Mouse (Mus musculus): ENCODE data around the gene Gm19426. TPM values are rescaled to one million over a fixed set of nuclear protein-coding genes. Genes with fewer than 3 reads are reported as not detected.

Gm19426 gene
- polyA plus RNA-seq, 2 experiments = 0.98 to 1.8 TPM

DNA sequence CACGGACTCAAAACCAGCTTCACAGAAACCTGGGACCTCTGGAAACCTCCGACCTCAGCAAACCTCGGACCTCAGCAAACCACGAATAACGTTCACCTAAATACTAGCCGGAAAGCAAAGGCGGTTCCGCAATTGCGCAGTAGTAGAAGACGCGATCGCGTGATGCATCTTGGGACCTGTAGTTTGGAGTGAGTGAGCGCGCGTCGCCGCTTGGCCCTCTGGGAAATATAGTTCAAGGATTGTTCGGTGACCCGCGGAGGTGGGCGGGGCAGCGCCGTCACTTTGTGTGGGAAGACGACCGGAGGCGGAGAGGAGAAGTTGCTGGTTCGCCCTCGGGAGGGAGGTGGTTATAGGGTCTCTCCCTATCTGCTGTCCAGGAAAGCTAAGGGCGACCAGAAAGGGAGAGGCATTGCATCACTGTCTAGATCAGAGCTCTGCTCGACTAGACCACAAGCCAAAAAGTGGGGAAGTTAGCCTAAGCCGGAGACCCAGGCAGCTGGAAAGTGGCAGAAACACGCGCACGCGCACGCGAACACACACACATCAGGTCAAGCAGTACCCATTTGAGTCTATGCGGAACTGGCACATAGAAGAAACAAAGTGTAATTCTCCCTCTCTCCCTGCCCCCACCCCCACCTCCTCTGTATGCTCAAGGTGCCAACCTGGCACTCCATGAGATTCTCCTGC lies 16.1 kb downstream of the Gm19426 start, which contains the start of gene Clp1:
TSS of gene Clp1 (minus strand) at position 179 of the 687 bp plus-strand sequence.
- peak; percentile 8; the same call in 1 of the 2 replicates for TF ChIP-seq EP300 (IDR thresholded peaks at IDR 0.05; ENCODE audit: low read depth)
- TF ChIP-seq CTCF (IDR thresholded peaks at IDR 0.05; ENCODE audit: low read depth) = no peak; the same call in 1 of the 2 replicates
- Histone ChIP-seq H3K9ac (replicated peaks) (peak within 1 kb of the TSS; percentile 82), H3K4me3 (ENCODE audit: insufficient read depth in 1 of 2, low read depth in 2 of 2, low read length in 2 of 2) (peak within 1 kb of the TSS; percentile 80 to 94), H3K36me3 (replicated peaks; ENCODE audit: control insufficient read depth, insufficient read depth, low read depth) (peaks cover 34% of the 10 kb centered on the region), H3K27ac (peak within 1 kb of the TSS; percentile 87), H3K9me3 (ENCODE audit: control insufficient read depth, low read length) (no peaks in the 10 kb centered on the region), H3K4me1 (replicated peaks; ENCODE audit: control insufficient read depth in 2 of 2, insufficient read depth in 2 of 2, low read length in 1 of 2) (peaks cover 35 to 38% of the 10 kb centered on the region in 2 experiments), H3K27me3 (ENCODE audit: control insufficient read depth, insufficient read depth, low read length) (no peaks in the 10 kb centered on the region), H3K4me2 (ENCODE audit: low read depth) (peak within 1 kb of the TSS; percentile 81)
- peak; percentile 97 to 98 (median 98) for DNase-seq (ENCODE audit: low read depth in 3 of 3, low spot score in 3 of 3)
- ATAC-seq (ENCODE audit: insufficient read depth) = peak; percentile 95
- WGBS (ENCODE audit: insufficient replicate concordance) = under 1% methylated on average over 39 of the region's 39 CpGs

DNA sequence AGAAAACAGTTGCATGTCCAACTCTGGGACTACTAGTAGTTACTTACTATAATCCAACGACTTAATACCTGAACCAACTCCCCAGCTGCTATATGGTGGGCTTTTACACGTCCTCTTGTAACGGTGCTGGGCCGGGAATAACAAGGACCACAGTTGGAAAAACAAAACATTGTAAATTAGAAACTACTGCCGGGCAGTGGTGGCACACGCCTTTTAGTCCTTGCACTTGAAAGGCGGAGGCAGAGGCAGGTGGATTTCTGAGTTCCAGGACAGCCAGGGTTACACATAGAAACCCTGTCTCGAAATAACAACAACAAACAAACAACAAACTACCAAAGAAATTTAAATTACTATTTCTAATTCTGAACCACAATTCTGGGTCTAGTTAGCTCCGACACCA lies 16.7 kb downstream of the Gm19426 start:
- Histone ChIP-seq H3K27me3 (ENCODE audit: control insufficient read depth, insufficient read depth, low read length) (no peaks in the 10 kb centered on the region), H3K9ac (replicated peaks) (peak overlapping the region; percentile 82), H3K4me3 (ENCODE audit: insufficient read depth in 1 of 2, low read depth in 2 of 2, low read length in 2 of 2) (peak overlapping the region; percentile 80 to 91), H3K4me2 (ENCODE audit: low read depth) (peak overlapping the region; percentile 81), H3K36me3 (replicated peaks; ENCODE audit: control insufficient read depth, insufficient read depth, low read depth) (peaks cover 40% of the 10 kb centered on the region), H3K27ac (peak overlapping the region; percentile 71), H3K9me3 (ENCODE audit: control insufficient read depth, low read length) (no peaks in the 10 kb centered on the region), H3K4me1 (replicated peaks; ENCODE audit: control insufficient read depth in 2 of 2, insufficient read depth in 2 of 2, low read length in 1 of 2) (peaks cover 29 to 33% of the 10 kb centered on the region in 2 experiments)
- no peak for TF ChIP-seq CTCF (IDR thresholded peaks at IDR 0.05; ENCODE audit: low read depth)
- TF ChIP-seq EP300 (IDR thresholded peaks at IDR 0.05; ENCODE audit: low read depth) = no peak
- DNase-seq (ENCODE audit: low read depth in 3 of 3, low spot score in 3 of 3) (no peak), ATAC-seq (ENCODE audit: insufficient read depth) (peak; percentile 25; the same call in 1 of the 2 replicates)
- under 1% methylated on average over 9 of the region's 9 CpGs for WGBS (ENCODE audit: insufficient replicate concordance)

DNA sequence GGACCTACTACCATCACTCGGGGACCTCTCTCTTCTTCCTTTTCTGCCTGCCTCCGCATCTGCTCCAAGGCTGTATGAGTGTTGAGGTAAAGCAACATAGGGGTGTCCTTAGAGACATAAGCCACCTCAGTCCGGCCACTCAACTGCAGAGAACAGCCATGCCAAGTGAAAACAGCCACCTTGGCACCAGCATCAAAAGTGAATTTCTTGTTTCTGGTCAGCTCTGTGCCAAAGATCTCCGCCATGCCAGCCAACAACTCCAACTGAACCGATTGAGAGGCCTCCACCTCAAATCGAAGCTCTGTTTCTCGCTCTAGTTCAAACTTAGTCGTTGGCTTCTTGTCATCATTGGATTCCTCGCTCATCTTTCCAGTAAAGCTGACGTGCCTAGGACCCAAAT lies 17.7 kb downstream of the Gm19426 start:
- peak overlapping the region; percentile 81 for H3K4me2 ChIP-seq (ENCODE audit: low read depth)
- ATAC-seq (ENCODE audit: insufficient read depth) = no peak
- no peaks in the 10 kb centered on the region for H3K9me3 ChIP-seq (ENCODE audit: control insufficient read depth, low read length)
- no peaks in the 10 kb centered on the region for H3K27me3 ChIP-seq (ENCODE audit: control insufficient read depth, insufficient read depth, low read length)
- DNase-seq (ENCODE audit: low read depth in 3 of 3, low spot score in 3 of 3) = no peak
- 84% methylated on average over 10 of the region's 10 CpGs for WGBS (ENCODE audit: insufficient replicate concordance)
- peaks cover 29 to 31% of the 10 kb centered on the region in 2 experiments for H3K4me1 ChIP-seq (replicated peaks; ENCODE audit: control insufficient read depth in 2 of 2, insufficient read depth in 2 of 2, low read length in 1 of 2)
- H3K27ac ChIP-seq = no peak overlapping the region
- TF ChIP-seq CTCF (IDR thresholded peaks at IDR 0.05; ENCODE audit: low read depth) (no peak), EP300 (IDR thresholded peaks at IDR 0.05; ENCODE audit: low read depth) (no peak)
- peak overlapping the region; percentile 80 to 91 for H3K4me3 ChIP-seq (ENCODE audit: insufficient read depth in 1 of 2, low read depth in 2 of 2, low read length in 2 of 2)
- peaks cover 42% of the 10 kb centered on the region for H3K36me3 ChIP-seq (replicated peaks; ENCODE audit: control insufficient read depth, insufficient read depth, low read depth)
- peak overlapping the region; percentile 82; the same call in 1 of the 2 replicates for H3K9ac ChIP-seq (replicated peaks)

DNA sequence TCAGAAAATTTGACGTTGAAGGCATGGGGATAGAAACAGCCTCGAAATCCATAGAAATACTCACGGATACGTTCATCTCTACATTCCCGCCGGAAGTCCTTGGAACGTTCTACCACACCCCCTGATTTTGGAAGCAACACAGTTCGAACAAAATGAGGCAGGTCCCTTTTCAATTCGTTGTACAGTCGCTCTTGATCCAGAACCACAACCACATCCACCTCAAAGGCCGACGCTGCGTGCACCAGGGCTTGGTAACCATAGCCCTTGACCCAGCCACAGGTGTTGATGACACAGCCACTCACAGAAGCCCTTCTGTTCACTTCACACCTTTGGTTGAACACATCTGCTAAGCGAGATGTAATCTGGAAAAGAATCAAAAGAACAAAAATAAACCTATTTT lies 19.6 kb downstream of the Gm19426 start:
- no peak for TF ChIP-seq EP300 (IDR thresholded peaks at IDR 0.05; ENCODE audit: low read depth)
- TF ChIP-seq CTCF (IDR thresholded peaks at IDR 0.05; ENCODE audit: low read depth) = no peak
- ATAC-seq (ENCODE audit: insufficient read depth) = no peak
- Histone ChIP-seq H3K27me3 (ENCODE audit: control insufficient read depth, insufficient read depth, low read length) (no peaks in the 10 kb centered on the region), H3K4me1 (replicated peaks; ENCODE audit: control insufficient read depth in 2 of 2, insufficient read depth in 2 of 2, low read length in 1 of 2) (peaks cover 20 to 26% of the 10 kb centered on the region in 2 experiments), H3K9me3 (ENCODE audit: control insufficient read depth, low read length) (no peaks in the 10 kb centered on the region), H3K36me3 (replicated peaks; ENCODE audit: control insufficient read depth, insufficient read depth, low read depth) (peaks cover 42% of the 10 kb centered on the region), H3K27ac (no peak overlapping the region), H3K4me2 (ENCODE audit: low read depth) (no peak overlapping the region; the same call in 1 of the 2 replicates), H3K4me3 (ENCODE audit: insufficient read depth in 1 of 2, low read depth in 2 of 2, low read length in 2 of 2) (no peak overlapping the region), H3K9ac (replicated peaks) (no peak overlapping the region)
- no peak for DNase-seq (ENCODE audit: low read depth in 3 of 3, low spot score in 3 of 3)
- 88% methylated on average over 14 of the region's 14 CpGs for WGBS (ENCODE audit: insufficient replicate concordance)

DNA sequence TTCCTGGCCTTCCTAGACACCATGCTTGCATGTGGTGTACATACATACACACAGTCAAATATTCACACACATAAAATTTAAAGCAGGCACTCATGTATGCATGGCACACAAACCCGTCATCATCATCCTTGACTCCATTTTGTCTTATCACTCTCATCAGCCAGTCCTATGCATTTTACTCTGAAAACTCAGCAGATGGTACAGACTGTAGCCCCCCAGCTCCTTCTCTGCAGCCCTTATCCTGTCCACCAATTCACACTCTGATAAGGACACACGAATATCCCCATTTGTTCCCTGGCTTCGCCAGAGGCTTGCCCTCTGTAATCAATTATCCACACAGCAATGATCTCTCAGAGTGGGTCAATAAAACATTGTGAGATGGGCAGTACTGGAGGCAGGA lies 22.3 kb downstream of the Gm19426 start:
- WGBS (ENCODE audit: insufficient replicate concordance) = 28% methylated on average over 3 of the region's 3 CpGs
- Histone ChIP-seq H3K4me3 (ENCODE audit: insufficient read depth in 1 of 2, low read depth in 2 of 2, low read length in 2 of 2) (no peak overlapping the region), H3K9ac (replicated peaks) (no peak overlapping the region), H3K27ac (peak overlapping the region; percentile 12; the same call in 1 of the 2 replicates), H3K36me3 (replicated peaks; ENCODE audit: control insufficient read depth, insufficient read depth, low read depth) (peaks cover 42% of the 10 kb centered on the region), H3K4me1 (replicated peaks; ENCODE audit: control insufficient read depth in 2 of 2, insufficient read depth in 2 of 2, low read length in 1 of 2) (peaks cover 28 to 29% of the 10 kb centered on the region in 2 experiments), H3K27me3 (ENCODE audit: control insufficient read depth, insufficient read depth, low read length) (no peaks in the 10 kb centered on the region), H3K9me3 (ENCODE audit: control insufficient read depth, low read length) (no peaks in the 10 kb centered on the region), H3K4me2 (ENCODE audit: low read depth) (peak overlapping the region; percentile 12; the same call in 1 of the 2 replicates)
- ATAC-seq (ENCODE audit: insufficient read depth) (no peak), DNase-seq (ENCODE audit: low read depth in 3 of 3, low spot score in 3 of 3) (no peak)
- TF ChIP-seq EP300 (IDR thresholded peaks at IDR 0.05; ENCODE audit: low read depth) (no peak), CTCF (IDR thresholded peaks at IDR 0.05; ENCODE audit: low read depth) (no peak)
